8 mouse cellular contexts compared by ENCODE assay signal in the genomic region with DNA sequence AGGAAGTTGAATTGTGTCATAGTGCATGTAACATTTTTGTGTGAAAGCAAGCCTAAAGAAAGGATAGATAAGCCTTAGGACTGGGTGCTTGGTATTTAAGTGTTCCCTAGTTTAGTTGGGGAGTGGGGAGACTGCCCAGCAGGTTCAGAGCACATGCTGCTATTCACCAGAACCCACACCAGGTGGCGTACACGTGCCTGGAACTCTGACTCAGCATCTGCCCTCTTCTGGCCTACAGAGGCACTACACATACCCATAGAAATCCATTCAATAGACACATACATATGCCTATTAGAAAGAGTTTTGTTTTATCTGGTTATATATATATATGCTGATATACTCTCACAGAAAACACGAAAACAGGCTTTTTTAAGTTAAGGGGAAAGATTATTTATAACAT. TPM values are rescaled to one million over a fixed set of nuclear protein-coding genes. Genes with fewer than 3 reads are reported as not detected.
A peak's percentile ranks its signal among the peaks of the same experiment; 100 is the strongest.
DNase-seq lines count a peak whose midpoint lies in the region; ATAC-seq and TF ChIP-seq lines count a peak whose summit lies in the region.

No protein-coding gene starts in this region.

- H3K4me2 ChIP-seq in intestine, postnatal 0 days (replicated peaks; ENCODE audit: low read depth) = no peak overlapping the region
- no peak overlapping the region for H3K4me2 ChIP-seq in intestine, embryonic 15.5 days (replicated peaks)

- H3K4me3 ChIP-seq in intestine, postnatal 0 days (ENCODE audit: low read depth, low read length) = no peak overlapping the region
- H3K4me3 ChIP-seq in intestine, embryonic 15.5 days (replicated peaks) = no peak overlapping the region
- H3K4me3 ChIP-seq in G1E (ENCODE audit: low read depth, low read length) = no peak overlapping the region

- H3K36me3 ChIP-seq in intestine, postnatal 0 days (ENCODE audit: control insufficient read depth, insufficient read depth) = peaks cover 57% of the 10 kb centered on the region
- peaks cover 27% of the 10 kb centered on the region for H3K36me3 ChIP-seq in intestine, embryonic 15.5 days
- peaks cover 72% of the 10 kb centered on the region for H3K36me3 ChIP-seq in G1E (replicated peaks)

- peak; percentile 99 for TF ChIP-seq CTCF in intestine, postnatal 0 days (IDR thresholded peaks at IDR 0.05; ENCODE audit: low read depth)
- peak; percentile 97 for TF ChIP-seq CTCF in G1E (IDR thresholded peaks at IDR 0.05; ENCODE audit: low read depth, low read length)

- no peaks in the 10 kb centered on the region for H3K9me3 ChIP-seq in intestine, postnatal 0 days (ENCODE audit: control insufficient read depth)
- no peaks in the 10 kb centered on the region for H3K9me3 ChIP-seq in intestine, embryonic 15.5 days
- no peaks in the 10 kb centered on the region for H3K9me3 ChIP-seq in G1E (replicated peaks)

- no peak overlapping the region for H3K9ac ChIP-seq in intestine, postnatal 0 days (ENCODE audit: low read depth, low read length)
- no peak overlapping the region for H3K9ac ChIP-seq in intestine, embryonic 15.5 days

- no peak overlapping the region for H3K27ac ChIP-seq in intestine, postnatal 0 days (ENCODE audit: low read depth, low read length)
- H3K27ac ChIP-seq in intestine, embryonic 15.5 days = no peak overlapping the region

- intact Hi-C loops in left cerebral cortex, postnatal 25 days (cut with DNase I) = loop anchor here (5.0 kb wide), 1 partner anchor 287 kb away; no protein-coding TSS in a partner anchor

- H3K4me1 ChIP-seq in intestine, postnatal 0 days (replicated peaks; ENCODE audit: control insufficient read depth, insufficient read depth, low read length) = no peaks in the 10 kb centered on the region
- no peaks in the 10 kb centered on the region for H3K4me1 ChIP-seq in intestine, embryonic 15.5 days (replicated peaks)
- H3K4me1 ChIP-seq in G1E (ENCODE audit: insufficient read depth, low read depth, low read length) = no peaks in the 10 kb centered on the region

- peak; percentile 30 for DNase-seq in G1E (ENCODE audit: low spot score)
- DNase-seq in c-Kit-positive CD71-negative TER-119-negative erythroid progenitor cells, embryonic 14.5 days (ENCODE audit: low read depth) = peak; percentile 66
- DNase-seq in heart, adult 9 months (ENCODE audit: low spot score in 2 of 2) = peak; percentile 19 to 31
- DNase-seq in left cerebral cortex, postnatal 25 days (ENCODE audit: low spot score in 2 of 2) = peak; percentile 60 to 76
- peak; percentile 22 to 26 for DNase-seq in thymus, adult 18-20 months

- WGBS in intestine, postnatal 0 days = 32% methylated on average over 3 of the region's 3 CpGs
- 32% methylated on average over 3 of the region's 3 CpGs for WGBS in intestine, embryonic 15.5 days

- no peaks in the 10 kb centered on the region for H3K27me3 ChIP-seq in intestine, postnatal 0 days (replicated peaks; ENCODE audit: control insufficient read depth, insufficient read depth, low read length)
- no peaks in the 10 kb centered on the region for H3K27me3 ChIP-seq in intestine, embryonic 15.5 days (replicated peaks)
- H3K27me3 ChIP-seq in G1E (ENCODE audit: insufficient read depth, low read length) = no peaks in the 10 kb centered on the region

- ATAC-seq in intestine, postnatal 0 days = no peak
- ATAC-seq in intestine, embryonic 15.5 days = no peak
- peak; percentile 45 for ATAC-seq in G1E (ENCODE audit: extremely low read depth, insufficient number of reproducible peaks, low FRiP score, poor library complexity, severe bottlenecking)
- ATAC-seq in neutrophil, adult 5-6 weeks (ENCODE audit: extremely low read depth, insufficient number of reproducible peaks, low FRiP score, poor library complexity, severe bottlenecking) = peak; percentile 100

RNA-seq across cellular contexts. Expression of a gene that starts 23.2 kb away (rescaled TPM):
- 1.9 TPM in 2 replicates for polyA plus RNA-seq in intestine, postnatal 0 days (2015; fragmentation: Nextera tagmentation; extraction: Ambion mirVana)
- 5.9 and 6.6 TPM in 2 replicates for polyA plus RNA-seq in intestine, embryonic 15.5 days (2015; fragmentation: Nextera tagmentation; extraction: Ambion mirVana)
- total RNA-seq in G1E (2014; fragmentation: Nextera tagmentation) (18.4 and 21.4 TPM in 2 replicates), G1E (2017) (18.6 and 21.4 TPM in 2 replicates)
- polyA plus RNA-seq in G1E (2012) = 2.4 and 3.6 TPM in 2 replicates
- 1 to 10 TPM; 5.2 to 5.9 TPM for total RNA-seq in left cerebral cortex, postnatal 25 days (2021)
- 29.7 and 34.7 TPM in 2 replicates for total RNA-seq in neutrophil, adult 5-6 weeks (2017)

RNA-seq across cellular contexts. Expression of a gene that starts 36.2 kb away (rescaled TPM):
- polyA plus RNA-seq in intestine, postnatal 0 days (2015; fragmentation: Nextera tagmentation; extraction: Ambion mirVana) = 14.1 and 15.2 TPM in 2 replicates
- 28.0 and 28.9 TPM in 2 replicates for polyA plus RNA-seq in intestine, embryonic 15.5 days (2015; fragmentation: Nextera tagmentation; extraction: Ambion mirVana)
- total RNA-seq in G1E (2014; fragmentation: Nextera tagmentation) = 44.9 and 59.6 TPM in 2 replicates
- 72.3 and 73.8 TPM in 2 replicates for total RNA-seq in G1E (2017)
- 1.6 and 2.2 TPM in 2 replicates for polyA plus RNA-seq in G1E (2012)
- 10 to 100 TPM; 54.2 to 54.9 TPM for total RNA-seq in left cerebral cortex, postnatal 25 days (2021)
- 80.0 and 81.4 TPM in 2 replicates for total RNA-seq in neutrophil, adult 5-6 weeks (2017)

Comparison
In these comparisons a context has a peak if more than half of its experiments do, and no peak if none do; other contexts are left out.
1. ATAC-seq: peak in G1E (single experiment) and neutrophil, adult 5-6 weeks (single experiment); none in intestine, postnatal 0 days (single experiment) and intestine, embryonic 15.5 days (single experiment).
2. Peak in every context shown above with its lines, with median percentiles within 50 percentile points of each other: DNase-seq.